Mouse (Mus musculus): ENCODE data around the gene Frmd7.

Frmd7 gene

DNA sequence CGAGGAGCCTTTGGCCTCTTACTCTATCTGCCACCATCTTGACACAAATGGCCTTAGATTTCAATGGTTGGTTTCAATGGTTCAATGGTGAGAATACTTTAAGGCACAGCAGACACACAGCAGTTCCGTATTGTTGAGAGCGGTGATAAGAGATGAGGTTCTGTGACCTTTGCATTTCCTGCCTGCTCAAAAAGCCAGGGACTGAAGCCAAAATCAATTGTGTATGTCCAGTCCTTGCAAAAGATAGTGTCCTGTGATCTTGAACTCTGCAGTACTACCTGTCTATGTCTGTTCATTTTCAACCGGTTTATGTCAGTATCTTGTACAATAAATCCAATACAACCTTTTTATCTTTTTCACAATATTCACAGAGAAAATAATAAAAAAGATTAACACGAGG lies 77.8 kb downstream of the Frmd7 start:
- no peak for DNase-seq (ENCODE audit: low spot score in 2 of 2)

- no peak for DNase-seq (ENCODE audit: low spot score in 2 of 2)
Observed at GRCm38 (mm10) chrX:50863771-50864170, 78.7 kb downstream of the Frmd7 start.

GRCm38 (mm10) chrX:50850428-50851184 lies 91.9 kb downstream of the Frmd7 start:
- no peak for DNase-seq (ENCODE audit: low spot score in 2 of 2)
